Mouse (Mus musculus) olfactory bulb, adult 2 months (tissue): ENCODE data around the gene Prpsap2. TPM values are rescaled to one million over a fixed set of nuclear protein-coding genes. Genes with fewer than 3 reads are reported as not detected.
"Not testable (repeated sequence)": the region's sequence is repeated elsewhere in the genome, so short reads cannot be mapped to it uniquely, and the experiment has no call there.

Experiments
- H3K27ac ChIP-seq: fragments of 200-500 bp; 2 replicates; pipeline ENCODE4 v1.5.1; 2012; ENCODE audit warnings: low read depth, low read length; ENCODE audit not compliant: insufficient read depth
- H3K4me1 ChIP-seq: fragments of 200-500 bp; 2 replicates; pipeline ENCODE4 v1.6.1; 2012; ENCODE audit warnings: low read length; ENCODE audit not compliant: control insufficient read depth, insufficient read depth
- H3K4me3 ChIP-seq: fragments of 200-500 bp; 2 replicates; pipeline ENCODE4 v1.5.1; 2012; ENCODE audit warnings: mild to moderate bottlenecking, low read depth, low read length, moderate library complexity; ENCODE audit not compliant: insufficient read depth
- CTCF ChIP-seq: fragments of 200-500 bp; IDR thresholded peaks from 2 replicates; pipeline ENCODE4 v1.5.1; 2012; ENCODE audit warnings: low read depth, mild to moderate bottlenecking, low read length, moderate library complexity; ENCODE audit not compliant: insufficient read depth
- POLR2A ChIP-seq: fragments of 200-500 bp; IDR thresholded peaks from 2 replicates; pipeline ENCODE4 v1.6.1; 2012; ENCODE audit warnings: mild to moderate bottlenecking, low read depth, low read length, moderate library complexity; ENCODE audit not compliant: insufficient read depth
- WGBS: fragments of 180-500 bp; shearing (Covaris S2); methylation state at CpG from one replicate; pipeline ENCODE4 v1.1.7; 2018; 5-methylcytosine and 5-hydroxymethylcytosine counted together
- polyA plus RNA-seq: library from polyadenylated mRNA; stranded (reverse); fragments of >200 nt; gene quantifications from 2 replicates; pipeline ENCODE4 v1.2.4, GENCODE M21; 2012; ENCODE audit warnings: low replicate concordance; ENCODE audit not compliant: missing spikeins, insufficient read depth, insufficient read length

Gene Prpsap2
- polyA plus RNA-seq = not detected in 2 replicates

DNA sequence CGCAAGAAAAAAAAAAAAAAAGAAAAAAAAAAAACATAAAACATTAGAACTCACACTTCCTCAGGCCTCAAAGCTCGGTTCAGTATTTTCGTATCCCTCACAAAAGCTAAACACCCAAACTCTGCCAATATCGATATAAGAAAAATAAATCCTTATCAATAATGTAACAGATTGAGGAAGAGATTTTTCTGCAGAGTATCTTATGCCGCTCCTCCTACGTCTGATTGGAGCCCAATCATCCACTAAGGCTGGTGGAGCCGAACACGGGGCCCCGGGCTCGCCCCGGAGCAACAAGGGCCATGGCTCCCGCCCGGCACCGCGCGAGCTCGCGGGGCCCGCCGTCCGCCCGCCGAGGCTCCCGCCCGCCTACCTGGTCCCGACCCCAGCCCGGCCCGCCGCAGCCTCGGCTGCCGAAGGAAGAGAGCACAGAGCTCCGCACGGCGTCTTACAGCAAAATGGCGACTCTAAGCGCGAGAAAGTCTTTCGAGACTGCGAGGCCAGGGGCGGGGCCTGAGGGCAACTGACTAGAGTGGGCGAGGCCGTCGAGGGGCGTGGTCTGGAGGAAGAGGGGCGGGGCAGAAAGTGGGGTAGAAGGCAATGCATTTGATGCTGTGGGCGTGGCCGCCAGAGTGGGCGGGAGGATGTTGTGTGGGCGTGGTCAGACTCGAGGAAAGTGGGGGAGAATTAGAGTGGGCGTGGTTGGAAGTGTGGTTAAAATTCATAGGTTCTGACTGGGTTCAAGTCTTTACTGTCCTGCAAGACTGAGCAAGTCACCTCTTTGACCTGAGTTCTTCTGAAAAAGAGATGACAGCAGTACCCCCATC lies at the start of gene Prpsap2:
Gene Prpsap2 (minus strand): TSS at position 505 of the 824 bp plus-strand sequence.
- Histone ChIP-seq H3K27ac (peak within 1 kb of the TSS; percentile 36; the same call in 1 of the 2 replicates), H3K4me3 (peak within 1 kb of the TSS; percentile 72), H3K4me1 (peaks cover 2% of the 10 kb centered on the region; the same call in 1 of the 2 replicates)
- under 1% methylated on average over 44 of the region's 51 CpGs for WGBS
- TF ChIP-seq CTCF = no peak
- TF ChIP-seq POLR2A = peak; percentile 89

DNA sequence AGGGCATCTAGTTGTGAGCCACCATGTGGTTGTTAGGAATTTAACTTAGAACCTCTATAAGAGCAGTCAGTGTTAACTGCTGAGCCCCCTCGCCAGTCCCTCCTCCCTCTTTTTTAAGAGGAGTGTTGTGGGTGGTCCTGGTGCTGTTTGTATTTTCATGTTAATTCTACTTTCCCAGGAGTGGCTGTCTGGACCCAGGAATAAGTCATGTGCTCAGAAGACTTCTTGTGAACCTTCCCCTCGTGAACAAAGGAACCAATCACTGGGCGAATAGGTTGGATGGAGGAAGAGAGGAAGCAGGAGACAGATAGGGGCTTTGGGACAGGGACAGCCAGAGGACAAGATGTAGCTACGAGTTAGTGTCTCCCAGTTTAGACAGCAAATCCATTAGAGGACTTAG lies 47.9 kb upstream of the Prpsap2 start:
- H3K27ac ChIP-seq = no peak overlapping the region
- no peak for TF ChIP-seq CTCF
- no peak for TF ChIP-seq POLR2A
- H3K4me3 ChIP-seq = no peak overlapping the region
- H3K4me1 ChIP-seq = no peaks in the 10 kb centered on the region
- 36% methylated on average over 4 of the region's 4 CpGs for WGBS

DNA sequence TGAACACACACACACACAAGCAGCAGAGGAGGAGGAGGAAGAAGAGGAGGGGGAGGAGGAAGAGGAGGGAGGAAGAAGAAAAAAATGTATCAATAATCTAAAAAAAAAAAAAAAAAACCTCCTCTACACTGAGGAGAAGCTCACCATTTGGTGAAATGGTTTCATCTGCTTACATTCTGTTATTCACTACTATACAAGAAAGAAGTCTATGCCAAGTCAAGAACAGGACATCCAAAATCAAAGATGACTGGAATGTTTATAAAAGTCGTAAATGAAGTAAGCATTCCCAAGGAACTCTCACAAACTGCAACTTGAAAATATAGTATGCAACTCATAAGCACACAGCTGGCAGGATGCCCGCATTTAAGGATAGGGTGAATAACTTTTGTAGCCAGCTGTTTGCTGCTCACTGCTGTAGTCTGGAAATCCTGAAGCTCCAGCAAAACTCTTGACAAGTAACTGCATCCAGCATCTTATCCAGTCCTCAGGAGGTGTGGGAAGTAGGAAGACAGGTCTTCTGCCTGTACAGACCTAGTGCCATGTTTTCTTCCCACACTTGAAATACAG lies 46.7 kb upstream of the Prpsap2 start:
- WGBS = 83% methylated on average over 2 of the region's 2 CpGs
- Histone ChIP-seq H3K4me1 (no peaks in the 10 kb centered on the region), H3K27ac (no peak overlapping the region), H3K4me3 (no peak overlapping the region)
- no peak for TF ChIP-seq POLR2A
- no peak for TF ChIP-seq CTCF

DNA sequence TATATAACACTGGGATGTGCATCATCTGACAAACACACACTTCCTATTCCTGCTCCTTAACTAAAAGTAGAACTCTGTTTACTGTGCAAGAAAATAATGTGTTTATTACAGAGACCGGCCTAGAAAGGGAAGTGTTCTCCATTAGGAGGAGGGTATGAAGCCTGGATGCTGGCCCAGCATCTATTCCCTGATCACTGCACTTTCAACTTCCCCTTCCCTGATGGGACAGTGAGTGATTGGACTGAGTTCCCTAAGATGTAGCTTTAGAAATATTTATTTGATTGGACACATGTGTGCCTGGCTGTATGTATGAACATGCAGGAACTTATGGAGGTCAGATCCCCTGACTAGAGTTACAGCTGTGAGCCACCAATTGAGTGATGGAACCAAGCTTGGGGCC lies 31.6 kb upstream of the Prpsap2 start:
- Histone ChIP-seq H3K27ac (no peak overlapping the region), H3K4me1 (0 out of 2 replicates have a peak, but pooled peaks cover 2% of the 10 kb centered on the region), H3K4me3 (no peak overlapping the region)
- whole genome bisulfite sequencing = 67% methylated on average over 1 of the region's 1 CpGs
- TF ChIP-seq CTCF = no peak
- TF ChIP-seq POLR2A = no peak

DNA sequence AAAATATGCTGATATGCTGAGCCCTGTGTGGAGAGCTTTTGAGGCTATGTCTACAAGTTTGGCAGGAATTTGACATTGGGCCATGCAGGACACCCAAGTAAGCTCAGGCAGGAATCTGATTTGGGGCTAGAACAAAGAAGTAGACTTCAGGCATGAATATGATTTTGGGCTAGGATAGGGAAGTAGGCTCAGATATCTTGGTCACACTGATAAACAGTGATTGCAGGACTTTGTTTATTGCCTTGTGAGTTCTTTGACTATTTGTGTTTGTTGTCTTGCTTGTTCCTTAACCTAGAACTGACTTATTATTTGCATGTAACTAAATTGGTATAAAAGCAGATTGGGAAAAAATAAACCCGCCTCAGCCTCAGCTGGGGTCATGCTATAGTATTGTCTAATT lies 26.7 kb upstream of the Prpsap2 start:
- no peak overlapping the region for H3K4me3 ChIP-seq
- H3K4me1 ChIP-seq = no peaks in the 10 kb centered on the region
- 100% methylated on average over 1 of the region's 1 CpGs for WGBS
- TF ChIP-seq CTCF = no peak
- no peak for TF ChIP-seq POLR2A
- H3K27ac ChIP-seq = no peak overlapping the region

DNA sequence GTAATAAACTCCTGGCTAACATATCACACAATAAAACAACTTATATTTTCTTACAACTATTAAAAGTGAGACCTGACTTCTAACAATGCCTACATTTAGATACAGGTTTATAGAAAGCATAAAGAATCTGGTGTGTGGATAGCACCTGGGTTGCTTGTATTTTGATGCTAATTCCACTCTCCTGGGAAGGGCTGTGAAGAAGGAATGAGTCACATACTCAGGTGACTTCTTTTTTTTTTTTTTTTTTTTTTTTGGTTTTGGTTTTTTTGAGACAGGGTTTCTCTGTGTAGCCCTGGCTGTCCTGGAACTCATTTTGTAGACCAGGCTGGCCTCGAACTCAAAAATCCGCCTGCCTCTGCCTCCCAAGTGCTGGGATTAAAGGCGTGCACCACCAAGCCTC lies 20.6 kb upstream of the Prpsap2 start:
- 94% methylated on average over 3 of the region's 3 CpGs for WGBS
- not testable (repeated sequence) for H3K4me1 ChIP-seq, H3K4me3 ChIP-seq

DNA sequence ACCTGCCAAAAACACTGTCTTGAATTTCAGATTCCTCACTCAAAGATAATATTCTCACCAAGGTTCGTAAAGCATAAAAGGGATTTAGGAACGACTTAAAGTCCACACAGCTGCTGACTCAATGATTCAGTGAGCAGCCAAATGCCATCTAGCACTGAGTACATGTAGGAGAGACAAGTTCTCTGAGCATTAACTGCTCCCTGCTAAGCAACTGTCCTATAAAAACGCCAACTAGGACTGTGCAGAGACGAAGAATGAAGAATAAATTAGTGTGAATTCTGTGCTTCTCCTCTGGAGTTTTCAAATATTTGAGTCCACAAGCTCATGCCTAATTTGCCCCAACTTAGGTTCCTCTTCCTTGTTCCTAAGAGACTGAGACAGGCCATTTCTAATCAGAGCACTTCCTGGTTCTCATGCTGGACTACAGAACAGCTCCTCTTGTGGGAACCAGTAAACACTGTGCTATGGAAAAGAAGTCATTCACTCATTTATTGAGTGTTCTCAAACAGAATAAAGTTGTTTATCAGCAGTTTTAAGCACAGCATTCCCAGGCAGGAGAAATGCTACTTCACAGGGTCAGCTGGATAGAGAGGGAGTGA lies 12.8 kb upstream of the Prpsap2 start:
- TF ChIP-seq CTCF (no peak), POLR2A (no peak)
- 81% methylated on average over 4 of the region's 4 CpGs for WGBS
- H3K4me1 ChIP-seq = no peaks in the 10 kb centered on the region
- H3K27ac ChIP-seq = no peak overlapping the region
- no peak overlapping the region for H3K4me3 ChIP-seq

More for the DNA sequence above, 20.6 kb upstream of the Prpsap2 start:
- H3K27ac ChIP-seq = not testable (repeated sequence)

DNA sequence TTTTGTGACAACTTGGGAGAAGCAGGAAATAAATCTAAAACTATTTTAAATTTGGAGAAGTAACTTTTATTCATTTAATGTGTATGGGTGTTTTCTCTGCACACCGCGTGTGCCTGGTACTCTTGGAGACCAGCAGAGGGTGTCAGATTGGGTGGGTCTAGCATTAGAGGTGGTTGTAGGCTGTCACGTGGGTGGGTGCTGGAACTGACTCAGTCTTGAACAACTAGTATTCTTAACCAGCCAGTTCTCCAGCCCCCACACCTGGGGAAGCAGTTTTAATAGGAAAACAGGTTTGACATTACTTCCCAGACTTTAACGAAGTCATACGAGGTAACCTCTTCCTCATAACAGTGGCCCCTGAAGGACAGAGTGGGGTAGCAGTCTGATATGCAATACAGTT lies 1.4 kb downstream of the Prpsap2 start:
- Histone ChIP-seq H3K4me1 (peaks cover 2% of the 10 kb centered on the region; the same call in 1 of the 2 replicates), H3K4me3 (no peak overlapping the region), H3K27ac (no peak overlapping the region)
- TF ChIP-seq POLR2A (no peak), CTCF (no peak)
- WGBS = 39% methylated on average over 5 of the region's 5 CpGs

DNA sequence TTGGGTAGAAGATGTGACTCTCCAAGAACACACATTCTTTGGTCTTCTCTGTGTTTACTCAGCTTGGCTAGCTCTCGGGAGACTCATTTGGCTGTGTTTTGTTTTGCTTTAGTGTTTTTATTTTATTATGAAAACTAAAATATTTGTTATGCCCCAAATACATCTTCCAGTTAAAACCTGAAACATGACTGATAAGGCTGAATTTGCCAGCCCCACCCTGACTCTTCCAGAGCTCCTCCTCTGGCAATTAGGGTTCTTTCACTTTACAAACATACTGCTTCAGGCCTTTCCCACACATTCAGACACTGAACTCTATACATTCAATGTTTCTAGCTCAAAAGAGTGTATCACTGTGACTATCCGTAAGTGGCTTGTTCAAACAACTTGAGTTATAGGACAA lies 4.7 kb downstream of the Prpsap2 start:
- no peak for TF ChIP-seq CTCF
- TF ChIP-seq POLR2A = no peak

More for the DNA sequence above, 4.7 kb downstream of the Prpsap2 start:
- H3K4me1 ChIP-seq = peaks cover 2% of the 10 kb centered on the region; the same call in 1 of the 2 replicates
- no peak overlapping the region for H3K27ac ChIP-seq
- WGBS = 80% methylated on average over 2 of the region's 2 CpGs
- H3K4me3 ChIP-seq = no peak overlapping the region
